Mouse (Mus musculus) left cerebral cortex, adult 11 months (tissue): ENCODE measurements at regions not wholly inside any gene's neighbourhood (a gene's known extent, or its start where the extent isn't known, plus 50 kb on each side); places are given as distances from the start of the nearest gene placed in this dataset.

Experiments
- DNase-seq: peaks from one replicate; pipeline ENCODE4 v3.0.0; 2022; ENCODE audit warnings: low spot score

GRCm38 (mm10) chr7:89088141-89088540 lies 315.9 kb downstream of the Tmem135 start:
- DNase-seq, result no peak

DNA sequence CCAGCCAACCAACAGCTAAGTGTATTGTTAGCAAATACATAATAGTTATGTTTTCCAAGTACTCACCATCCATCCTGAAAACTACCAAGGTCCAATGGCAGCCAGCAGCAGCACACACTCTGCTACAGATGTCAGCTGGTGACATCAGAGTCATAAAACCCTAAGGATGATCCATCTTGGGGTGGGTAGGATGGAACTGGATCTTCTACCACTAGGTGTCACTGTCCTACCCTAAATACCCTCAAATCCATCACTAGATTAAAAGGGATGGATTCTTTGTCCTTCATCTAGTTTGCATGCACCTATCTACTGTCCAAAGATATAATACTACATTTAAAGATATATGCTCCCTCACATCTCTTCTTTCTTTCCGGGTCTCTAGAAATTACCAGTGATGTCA lies 317.7 kb downstream of the Tmem135 start:
- DNase-seq, result peak; percentile 34

DNA sequence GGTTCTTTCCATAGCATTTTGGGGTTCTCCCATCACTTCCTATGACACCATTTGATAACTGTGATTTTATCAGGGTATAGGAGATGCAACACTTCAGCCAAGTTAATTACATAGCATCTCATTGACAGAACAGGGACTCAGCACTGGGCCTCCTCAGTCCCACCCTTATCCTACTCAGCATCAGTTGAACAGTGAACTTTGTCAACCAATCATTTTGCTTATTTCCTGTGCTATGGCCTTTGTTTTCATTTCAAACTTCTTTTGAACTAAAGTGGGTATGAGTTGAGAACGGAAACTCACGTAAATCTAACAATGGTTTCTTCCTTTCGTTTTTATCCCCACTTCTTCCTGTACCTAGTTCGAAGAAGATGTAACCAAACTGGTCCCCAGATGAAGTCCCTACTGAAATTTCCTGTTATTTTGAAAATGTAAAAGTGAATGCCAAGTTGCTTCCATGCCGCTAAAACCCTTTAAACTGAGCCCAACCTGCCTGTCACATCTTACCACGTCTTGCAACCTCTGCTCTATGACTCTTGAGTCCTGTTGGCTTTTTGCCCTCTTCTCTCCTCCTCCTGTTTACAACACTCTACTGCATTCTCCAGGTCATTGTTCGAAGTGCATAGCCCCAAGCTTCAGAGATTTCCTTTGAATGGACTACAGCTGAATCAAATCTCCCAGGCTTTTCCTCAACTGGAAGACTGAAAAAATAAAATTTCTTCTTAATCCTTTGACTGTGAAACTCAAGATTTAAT lies 329.9 kb downstream of the Tmem135 start:
- DNase-seq, result no peak

- DNase-seq, result no peak
Observed at GRCm38 (mm10) chr7:89070030-89070429, 334.0 kb downstream of the Tmem135 start.

- no peak for DNase-seq
Observed at GRCm38 (mm10) chr7:89064462-89064861, 339.6 kb downstream of the Tmem135 start.

DNA sequence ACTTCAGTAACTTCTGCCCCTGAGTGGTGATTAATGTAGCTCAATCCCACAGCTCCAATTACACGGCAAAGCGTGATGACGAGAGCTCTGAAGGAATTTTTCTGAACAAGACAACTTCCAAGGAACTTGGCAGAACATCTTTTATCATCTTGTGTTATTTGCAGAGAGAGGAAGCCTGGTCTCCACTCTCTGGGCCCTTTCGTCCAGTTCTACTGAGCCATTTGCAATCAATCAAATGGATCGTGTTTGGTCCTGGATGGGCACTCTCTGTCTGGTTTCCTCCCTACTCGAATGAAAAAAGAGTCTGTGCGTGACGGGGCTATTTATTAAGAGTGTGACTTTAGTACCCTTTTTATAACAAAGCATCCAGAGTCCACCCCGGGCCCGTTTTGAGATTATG lies 340.4 kb downstream of the Tmem135 start:
- no peak for DNase-seq

DNA sequence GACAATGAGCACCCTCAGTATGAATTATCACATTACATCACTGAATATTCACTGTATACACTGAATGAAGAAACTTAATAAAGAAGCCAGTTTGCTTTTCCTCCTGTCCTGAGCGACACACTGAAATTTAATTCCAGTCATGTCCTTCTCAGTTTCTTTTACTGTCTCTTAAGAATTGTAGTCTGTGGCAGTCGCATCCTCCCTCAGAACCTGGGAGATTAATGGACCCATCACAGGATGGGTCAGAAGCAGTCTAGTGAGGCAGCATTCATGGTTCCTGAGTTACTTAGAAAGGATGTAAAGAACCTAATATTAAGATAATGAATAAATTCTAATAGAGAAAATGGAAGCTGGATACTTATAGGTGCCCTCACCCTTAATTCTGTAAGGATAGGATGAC lies 349.5 kb downstream of the Tmem135 start:
- no peak for DNase-seq

GRCm38 (mm10) chr7:89051240-89051639 lies 352.8 kb downstream of the Tmem135 start:
- DNase-seq, result no peak

- DNase-seq, result no peak
Observed at GRCm38 (mm10) chr7:89046405-89047217, 357.4 kb downstream of the Tmem135 start.

GRCm38 (mm10) chr7:89042977-89043376 lies 361.0 kb downstream of the Tmem135 start:
- DNase-seq, result no peak

- DNase-seq, result no peak
Observed at GRCm38 (mm10) chr7:89041287-89041686, 362.7 kb downstream of the Tmem135 start.

GRCm38 (mm10) chr7:89040139-89040538 lies 363.9 kb downstream of the Tmem135 start:
- no peak for DNase-seq

- DNase-seq, result no peak
Observed at GRCm38 (mm10) chr7:89035138-89035996, 368.7 kb downstream of the Tmem135 start.

- DNase-seq, result no peak
Observed at GRCm38 (mm10) chr7:89023230-89024030, 380.6 kb downstream of the Tmem135 start.

DNA sequence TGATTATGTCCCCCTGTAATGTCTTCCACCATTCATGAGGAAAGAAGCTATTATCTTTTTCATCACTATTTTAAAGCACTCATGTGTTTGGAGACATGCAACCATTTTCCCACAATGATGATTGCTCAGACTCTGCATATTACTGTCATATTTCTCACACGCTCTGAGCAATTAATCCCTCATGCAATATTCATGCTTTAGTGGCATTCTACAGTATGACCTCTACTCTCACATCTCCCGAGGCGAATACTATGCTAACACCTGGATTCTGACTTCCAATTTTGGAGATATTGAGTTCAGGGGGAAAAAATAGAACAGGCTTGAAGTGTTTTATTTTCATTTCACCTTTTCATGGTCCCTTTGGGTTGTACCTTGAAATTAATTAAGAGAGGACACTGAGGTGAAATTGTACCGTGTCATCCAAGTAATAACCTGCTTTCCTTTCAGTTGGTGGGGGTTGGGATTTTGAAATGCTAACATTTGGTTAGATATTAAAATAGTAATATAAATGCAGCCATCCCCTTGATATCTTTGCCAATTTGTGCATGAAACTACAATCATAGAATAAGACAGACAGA lies 405.1 kb downstream of the Tmem135 start:
- no peak for DNase-seq

DNA sequence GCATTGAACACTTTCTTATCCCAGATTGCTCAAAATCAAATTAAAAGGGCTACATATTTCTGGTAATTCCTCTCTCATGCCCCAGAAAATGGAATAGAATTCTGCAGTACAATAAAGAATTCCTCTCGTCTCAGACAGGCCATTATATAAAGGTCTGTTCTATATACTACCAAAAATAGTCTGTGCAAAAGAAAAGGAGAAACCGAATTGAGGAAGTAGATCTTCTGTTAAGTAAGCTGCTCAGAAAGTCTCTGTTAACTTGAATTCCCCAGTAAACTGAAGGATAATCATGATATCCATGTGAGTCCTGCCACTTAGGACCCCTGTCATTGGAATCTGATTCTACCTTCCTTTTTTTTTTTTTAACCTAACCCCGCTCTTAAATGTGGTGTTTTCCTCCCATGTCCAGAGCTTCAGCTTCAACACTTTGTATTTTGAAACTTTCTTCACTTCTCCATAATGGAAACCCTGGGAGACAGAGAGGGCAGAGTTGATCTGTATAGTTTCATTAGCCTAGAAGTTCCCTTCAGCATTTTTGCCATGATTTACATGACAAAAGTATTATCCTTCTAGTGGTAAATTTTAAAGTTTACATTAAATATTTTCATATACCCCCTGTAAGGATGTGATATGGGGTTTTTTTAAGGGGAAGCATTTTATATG lies 406.1 kb downstream of the Tmem135 start:
- DNase-seq, result no peak

DNA sequence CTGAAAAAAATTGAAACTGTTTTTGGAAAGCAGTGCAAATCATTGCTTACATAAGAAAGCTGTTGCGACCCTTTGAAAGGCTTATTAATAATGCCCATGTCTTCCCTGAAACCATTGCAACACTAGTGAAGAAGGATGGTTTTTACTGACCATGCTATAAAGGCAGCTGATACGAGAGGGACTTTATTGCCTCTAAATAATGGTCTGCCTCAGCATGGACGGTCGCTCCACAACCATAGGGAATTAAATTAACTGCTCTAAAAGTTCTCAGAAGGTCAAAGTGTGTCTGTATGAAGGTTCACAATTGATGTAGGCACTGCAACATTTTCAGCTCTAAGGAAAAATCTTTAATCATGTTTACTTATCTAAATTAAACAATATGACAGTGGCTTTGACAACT lies 429.6 kb downstream of the Tmem135 start:
- DNase-seq, result no peak

DNA sequence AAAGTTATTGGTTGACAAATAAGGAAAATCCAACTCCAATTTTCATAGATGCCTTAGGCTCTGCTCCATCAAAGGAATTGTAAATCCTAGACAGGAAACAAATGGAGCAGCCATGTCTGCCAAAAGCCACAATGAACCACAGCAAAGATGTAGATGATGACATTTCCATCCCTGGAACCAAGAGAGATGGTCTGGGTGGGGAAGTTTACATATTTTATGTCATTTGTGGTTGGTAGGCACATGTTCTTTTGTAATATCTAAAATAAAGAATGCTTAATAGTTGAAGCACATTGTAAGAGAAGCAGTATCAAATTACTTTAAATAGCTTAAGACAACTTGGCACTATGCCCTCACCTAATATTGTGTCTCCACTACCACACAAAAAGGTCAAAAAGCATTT lies 443.2 kb downstream of the Tmem135 start:
- DNase-seq, result no peak

DNA sequence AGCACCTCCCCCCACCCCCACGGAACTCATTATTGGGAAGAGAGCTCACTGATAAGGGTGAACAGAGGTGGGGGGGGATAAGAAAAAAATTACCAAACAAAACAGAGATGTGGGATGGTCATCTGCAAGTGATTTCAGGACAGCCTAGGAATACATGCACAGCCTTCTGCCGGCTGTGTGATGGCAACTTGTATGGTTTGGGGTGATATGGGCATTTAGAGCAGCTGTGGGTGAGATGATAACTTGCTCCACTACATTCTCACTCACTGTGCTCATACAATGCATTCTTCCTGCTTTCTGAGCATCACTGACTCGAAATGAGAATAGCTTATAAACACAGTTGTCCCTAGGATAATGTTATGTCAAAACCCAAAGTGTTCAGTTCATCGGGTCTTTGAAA lies 443.8 kb downstream of the Tmem135 start:
- DNase-seq, result no peak

DNA sequence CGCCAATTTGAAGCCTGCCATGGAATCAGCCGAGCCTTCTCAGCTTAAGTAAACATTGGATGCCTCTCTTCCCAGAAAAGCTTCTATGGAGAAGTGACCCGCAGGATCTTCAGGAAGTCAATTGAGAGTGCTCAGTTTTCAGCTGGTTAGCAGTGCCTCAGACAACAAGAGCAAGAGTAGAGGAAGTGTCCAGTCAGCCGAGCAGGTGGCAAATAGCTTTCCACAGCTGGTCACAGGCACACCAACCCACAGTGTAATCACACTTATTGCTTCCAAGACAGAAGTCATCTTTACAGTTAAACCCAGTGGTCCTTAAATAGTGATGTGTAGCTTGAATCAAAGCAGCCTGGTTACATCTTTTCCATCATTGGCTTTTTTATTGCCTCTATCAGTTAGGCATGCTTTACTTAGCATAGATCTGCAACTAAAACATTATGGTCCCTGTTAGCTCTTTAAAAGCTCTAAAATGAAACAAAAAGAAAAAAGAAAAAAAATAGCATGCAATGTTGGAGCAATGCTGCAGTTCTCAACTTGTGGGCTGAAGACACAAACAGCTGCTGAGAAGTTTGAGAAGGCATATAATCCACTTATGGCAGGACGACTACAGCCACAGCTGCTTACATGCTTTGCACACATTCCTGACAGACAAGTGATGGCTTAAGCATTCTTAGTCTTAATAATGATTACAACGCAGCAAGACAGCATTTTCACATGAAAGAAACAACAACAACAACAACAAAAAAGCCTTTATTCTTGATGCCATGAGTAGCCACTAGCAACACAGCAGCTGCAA lies 444.5 kb downstream of the Tmem135 start:
- DNase-seq, result no peak
